ENCODE assay signal across 13 mouse cellular contexts in genomic region chr6:146999302-146999701, GRCm38 (mm10). TPM values are rescaled to one million over a fixed set of nuclear protein-coding genes. Genes with fewer than 3 reads are reported as not detected.
"Had no signal": no experiment of that assay in that cellular context is flagged by ENCODE, and none has a peak within 500 bp of the region (broad histone marks: within the 10 kb centered on the region; RNA-seq: fewer than 3 reads in every experiment).

No protein-coding gene starts in this region.

- DNase-seq: kidney, adult 18-20 months; kidney, postnatal 10 days; kidney, postnatal 4 days; lung, adult 2 months; lung, postnatal 36 days; midbrain, embryonic 14.5 days; retina, postnatal 1 day; right cerebral cortex, postnatal 4 days; thymus, postnatal 36 days had no signal

RNA-seq across cellular contexts. Expression of gene Rep15, which starts 33.1 kb away (rescaled TPM):
- total RNA-seq: megakaryocyte progenitor cell, adult 5-6 weeks had no signal

RNA-seq across cellular contexts. Expression of gene 1700034J05Rik, which starts 45.1 kb away (rescaled TPM):
- total RNA-seq: layer of hippocampus, adult 8-10 months; left cerebral cortex, adult 8-10 months; megakaryocyte progenitor cell, adult 5-6 weeks; neutrophil, adult 5-6 weeks had no signal
